Mouse (Mus musculus) limb, embryonic 15.5 days (tissue): ENCODE data around the gene Nebl. TPM values are rescaled to one million over a fixed set of nuclear protein-coding genes. Genes with fewer than 3 reads are reported as not detected.

ENCODE experiments used
- ATAC-seq: fragments of 200-750 bp; cut with Nextera tagmentation; 2 replicates; pipeline ENCODE4 v1.8.0; 2017; ENCODE audit warnings: low read depth, moderate TSS enrichment; ENCODE audit not compliant: insufficient number of reproducible peaks, low FRiP score, low TSS enrichment
- H3K27ac ChIP-seq: fragments of 300-500 bp; sonication (generic); 2 replicates; pipeline ENCODE4 v1.5.1; 2015; ENCODE audit warnings: moderate library complexity, mild to moderate bottlenecking, inconsistent platforms
- H3K27me3 ChIP-seq: fragments of 300-500 bp; sonication (generic); 2 replicates; pipeline ENCODE4 v1.6.1; 2015; ENCODE audit warnings: inconsistent platforms
- H3K36me3 ChIP-seq: fragments of 300-500 bp; sonication (generic); 2 replicates; pipeline ENCODE4 v1.6.1; 2015; ENCODE audit warnings: inconsistent platforms
- H3K4me1 ChIP-seq: fragments of 300-500 bp; sonication (generic); 2 replicates; pipeline ENCODE4 v1.6.1; 2015; ENCODE audit warnings: inconsistent platforms
- H3K4me2 ChIP-seq: fragments of 300-500 bp; sonication (generic); 2 replicates; pipeline ENCODE4 v1.6.1; 2015; ENCODE audit warnings: mild to moderate bottlenecking, inconsistent platforms
- H3K4me3 ChIP-seq: fragments of 300-500 bp; sonication (generic); 2 replicates; pipeline ENCODE4 v1.5.1; 2015; ENCODE audit warnings: mild to moderate bottlenecking, inconsistent platforms
- H3K9ac ChIP-seq: fragments of 300-500 bp; sonication (generic); 2 replicates; pipeline ENCODE4 v1.6.1; 2015; ENCODE audit warnings: inconsistent platforms
- H3K9me3 ChIP-seq: fragments of 300-500 bp; sonication (generic); 2 replicates; pipeline ENCODE4 v1.6.1; 2016; ENCODE audit warnings: inconsistent platforms
- whole genome bisulfite sequencing: fragments of 180-500 bp; shearing (Covaris S2); methylation state at CpG from one replicate; pipeline ENCODE4 v1.1.7; 2015; 5-methylcytosine and 5-hydroxymethylcytosine counted together
- polyA plus RNA-seq: library from polyadenylated mRNA; unstranded; fragments of >200 nt; fragmentation: Nextera tagmentation; extraction: Ambion mirVana; gene quantifications from 2 replicates; pipeline ENCODE4 v1.2.1, GENCODE M21; 2015

Nebl gene
- polyA plus RNA-seq, 1 experiment from 2014 or later: 30.4 TPM

GRCm38 (mm10) chr2:17597932-17598331 is 133.3 kb downstream of the Nebl start:
- no peaks in the 10 kb centered on the region for H3K9me3 ChIP-seq
- no peak overlapping the region for H3K9ac ChIP-seq
- no peak overlapping the region for H3K4me2 ChIP-seq
- no peaks in the 10 kb centered on the region for H3K27me3 ChIP-seq
- H3K4me3 ChIP-seq: no peak overlapping the region
- 24% methylated on average over 2 of the region's 2 CpGs for WGBS
- H3K4me1 ChIP-seq: no peaks in the 10 kb centered on the region
- no peaks in the 10 kb centered on the region for H3K36me3 ChIP-seq
- ATAC-seq: no peak
- no peak overlapping the region for H3K27ac ChIP-seq

- no peaks in the 10 kb centered on the region for H3K36me3 ChIP-seq
- no peak overlapping the region for H3K4me2 ChIP-seq
- no peaks in the 10 kb centered on the region for H3K4me1 ChIP-seq
- no peaks in the 10 kb centered on the region for H3K27me3 ChIP-seq
- no peak overlapping the region for H3K4me3 ChIP-seq
- H3K9ac ChIP-seq: no peak overlapping the region
- H3K9me3 ChIP-seq: no peaks in the 10 kb centered on the region
- no peak for ATAC-seq
- 92% methylated on average over 3 of the region's 3 CpGs for WGBS
- H3K27ac ChIP-seq: no peak overlapping the region
Observed at GRCm38 (mm10) chr2:17589669-17590068, 141.6 kb downstream of the Nebl start.

GRCm38 (mm10) chr2:17585329-17585992 is 145.8 kb downstream of the Nebl start:
- no peak overlapping the region for H3K27ac ChIP-seq
- H3K4me1 ChIP-seq: no peaks in the 10 kb centered on the region
- no peak overlapping the region for H3K4me2 ChIP-seq
- no peak overlapping the region for H3K9ac ChIP-seq
- H3K9me3 ChIP-seq: no peaks in the 10 kb centered on the region
- 77% methylated on average over 6 of the region's 6 CpGs for WGBS
- no peak for ATAC-seq
- no peaks in the 10 kb centered on the region for H3K36me3 ChIP-seq
- no peak overlapping the region for H3K4me3 ChIP-seq
- no peaks in the 10 kb centered on the region for H3K27me3 ChIP-seq

- no peaks in the 10 kb centered on the region for H3K36me3 ChIP-seq
- no peaks in the 10 kb centered on the region for H3K9me3 ChIP-seq
- H3K9ac ChIP-seq: no peak overlapping the region
- H3K4me3 ChIP-seq: no peak overlapping the region
- no peak overlapping the region for H3K4me2 ChIP-seq
- WGBS: 68% methylated on average over 3 of the region's 3 CpGs
- H3K4me1 ChIP-seq: no peaks in the 10 kb centered on the region
- no peak for ATAC-seq
- H3K27ac ChIP-seq: no peak overlapping the region
- H3K27me3 ChIP-seq: no peaks in the 10 kb centered on the region
Observed at GRCm38 (mm10) chr2:17575648-17576047, 155.6 kb downstream of the Nebl start.

GRCm38 (mm10) chr2:17571716-17572115 is 159.5 kb downstream of the Nebl start:
- no peaks in the 10 kb centered on the region for H3K4me1 ChIP-seq
- ATAC-seq: no peak
- WGBS: 59% methylated on average over 2 of the region's 2 CpGs
- H3K36me3 ChIP-seq: no peaks in the 10 kb centered on the region
- no peak overlapping the region for H3K27ac ChIP-seq
- H3K9ac ChIP-seq: no peak overlapping the region
- H3K27me3 ChIP-seq: no peaks in the 10 kb centered on the region
- no peak overlapping the region for H3K4me3 ChIP-seq
- no peaks in the 10 kb centered on the region for H3K9me3 ChIP-seq
- H3K4me2 ChIP-seq: no peak overlapping the region

GRCm38 (mm10) chr2:17558889-17559742 is 172.1 kb downstream of the Nebl start:
- no peak overlapping the region for H3K9ac ChIP-seq
- H3K27ac ChIP-seq: no peak overlapping the region
- no peaks in the 10 kb centered on the region for H3K27me3 ChIP-seq
- no peaks in the 10 kb centered on the region for H3K9me3 ChIP-seq
- WGBS: 50% methylated on average over 4 of the region's 4 CpGs
- ATAC-seq: no peak
- H3K4me3 ChIP-seq: no peak overlapping the region
- no peaks in the 10 kb centered on the region for H3K4me1 ChIP-seq
- no peak overlapping the region for H3K4me2 ChIP-seq
- H3K36me3 ChIP-seq: no peaks in the 10 kb centered on the region

- H3K4me1 ChIP-seq: no peaks in the 10 kb centered on the region
- H3K36me3 ChIP-seq: no peaks in the 10 kb centered on the region
- no peak overlapping the region for H3K4me2 ChIP-seq
- ATAC-seq: no peak
- H3K9me3 ChIP-seq: no peaks in the 10 kb centered on the region
- no peaks in the 10 kb centered on the region for H3K27me3 ChIP-seq
- no peak overlapping the region for H3K9ac ChIP-seq
- WGBS: 19% methylated on average over 4 of the region's 4 CpGs
- no peak overlapping the region for H3K27ac ChIP-seq
- no peak overlapping the region for H3K4me3 ChIP-seq
Observed at GRCm38 (mm10) chr2:17549895-17550558, 181.2 kb downstream of the Nebl start.

GRCm38 (mm10) chr2:17546354-17546948 is 184.8 kb downstream of the Nebl start:
- Histone ChIP-seq H3K9ac (no peak overlapping the region), H3K27ac (no peak overlapping the region), H3K4me1 (no peaks in the 10 kb centered on the region), H3K4me2 (no peak overlapping the region), H3K4me3 (no peak overlapping the region), H3K27me3 (no peaks in the 10 kb centered on the region), H3K36me3 (no peaks in the 10 kb centered on the region), H3K9me3 (no peaks in the 10 kb centered on the region)
- ATAC-seq: no peak
- WGBS: 69% methylated on average over 3 of the region's 3 CpGs

- H3K4me2 ChIP-seq: no peak overlapping the region
- H3K36me3 ChIP-seq: no peaks in the 10 kb centered on the region
- WGBS: 76% methylated on average over 10 of the region's 10 CpGs
- no peaks in the 10 kb centered on the region for H3K9me3 ChIP-seq
- no peak for ATAC-seq
- no peaks in the 10 kb centered on the region for H3K4me1 ChIP-seq
- no peak overlapping the region for H3K9ac ChIP-seq
- no peak overlapping the region for H3K27ac ChIP-seq
- H3K27me3 ChIP-seq: no peaks in the 10 kb centered on the region
- no peak overlapping the region for H3K4me3 ChIP-seq
Observed at GRCm38 (mm10) chr2:17539737-17540136, 191.5 kb downstream of the Nebl start.

GRCm38 (mm10) chr2:17538493-17538892 is 192.8 kb downstream of the Nebl start:
- ATAC-seq: no peak
- H3K27me3 ChIP-seq: no peaks in the 10 kb centered on the region
- H3K9me3 ChIP-seq: no peaks in the 10 kb centered on the region
- no peak overlapping the region for H3K27ac ChIP-seq
- no peak overlapping the region for H3K4me2 ChIP-seq
- H3K36me3 ChIP-seq: no peaks in the 10 kb centered on the region
- H3K4me1 ChIP-seq: no peaks in the 10 kb centered on the region
- H3K4me3 ChIP-seq: no peak overlapping the region
- H3K9ac ChIP-seq: no peak overlapping the region
- 90% methylated on average over 4 of the region's 4 CpGs for WGBS

- Histone ChIP-seq H3K4me1 (no peaks in the 10 kb centered on the region), H3K9me3 (no peaks in the 10 kb centered on the region), H3K4me3 (no peak overlapping the region), H3K9ac (no peak overlapping the region), H3K36me3 (no peaks in the 10 kb centered on the region), H3K27me3 (no peaks in the 10 kb centered on the region), H3K4me2 (no peak overlapping the region), H3K27ac (no peak overlapping the region)
- ATAC-seq: no peak
- WGBS: 67% methylated on average over 12 of the region's 12 CpGs
Observed at GRCm38 (mm10) chr2:17531355-17532105, 199.7 kb downstream of the Nebl start.
